In genomic region chr11:105643995-105644394, GRCm38 (mm10) we compare ENCODE assay signal across 11 mouse cellular contexts. TPM values are rescaled to one million over a fixed set of nuclear protein-coding genes. Genes with fewer than 3 reads are reported as not detected.
DNase-seq lines count a peak whose midpoint lies in the region; TF ChIP-seq lines count a peak whose summit lies in the region.
"Had no signal": no experiment of that assay in that cellular context is flagged by ENCODE, and none has a peak within 500 bp of the region (broad histone marks: within the 10 kb centered on the region; RNA-seq: fewer than 3 reads in every experiment).

No protein-coding gene starts in this region.

- TF ChIP-seq POLR2A in brain, embryonic 14.5 days (IDR thresholded peaks at IDR 0.05; ENCODE audit: borderline replicate concordance, extremely low read depth, insufficient read depth, insufficient read length, poor library complexity, severe bottlenecking) = no peak

- DNase-seq in kidney, adult 9 months = peak; percentile 43
- no peak for DNase-seq in kidney, postnatal 14 days
- peak; percentile 6 for DNase-seq in thymus, postnatal 14 days
- DNase-seq in thymus, postnatal 36 days = no peak
- peak; percentile 33 for DNase-seq in brain, embryonic 14.5 days (ENCODE audit: low read depth)
- DNase-seq in adrenal gland, postnatal 25 days = no peak
- no peak for DNase-seq in B cell, adult 2 months
- DNase-seq: cerebellum, adult 11 months; gastrocnemius, postnatal 25 days; heart, postnatal 14 days; right cerebral cortex, postnatal 25 days had no signal

- no peak for TF ChIP-seq CTCF in brain, embryonic 14.5 days (IDR thresholded peaks at IDR 0.05; ENCODE audit: borderline replicate concordance, extremely low read depth, insufficient read depth, insufficient read length)

RNA-seq across cellular contexts. Expression of gene Tanc2, which starts 54.2 kb away (rescaled TPM):
- polyA plus RNA-seq in brain, embryonic 14.5 days (2012; rRNA removed) = 32.4 and 52.1 TPM in 2 replicates
- 11.0 and 22.7 TPM in 2 replicates for total RNA-seq in adrenal gland, postnatal 25 days (2021)

Comparison
In these comparisons a context has a peak if more than half of its experiments do, and no peak if none do; other contexts are left out.
1. DNase-seq: peak in kidney, adult 9 months (single experiment), thymus, postnatal 14 days (single experiment) and brain, embryonic 14.5 days (single experiment); none in kidney, postnatal 14 days (single experiment), thymus, postnatal 36 days (0 of 2), adrenal gland, postnatal 25 days (single experiment) and B cell, adult 2 months (0 of 2).